Mouse (Mus musculus): ENCODE measurements around the gene Parp16. TPM values are rescaled to one million over a fixed set of nuclear protein-coding genes. Genes with fewer than 3 reads are reported as not detected.

Gene Parp16
- polyA plus RNA-seq, 1 experiment from 2014 or later = 7.5 TPM

Other genes starting within 250 kb of the Parp16 start
- 0.04 and 0.12 TPM in 2 replicates for gene Slc24a1, start 243.7 kb upstream of the Parp16 start, polyA plus RNA-seq (2014; fragmentation: Nextera tagmentation; extraction: Ambion mirVana)
- 58.4 and 69.8 TPM in 2 replicates for gene Ints14, start 234.4 kb upstream of the Parp16 start, polyA plus RNA-seq (2014; fragmentation: Nextera tagmentation; extraction: Ambion mirVana)
- 83.6 and 95.4 TPM in 2 replicates for gene Hacd3, start 173.7 kb upstream of the Parp16 start, polyA plus RNA-seq (2014; fragmentation: Nextera tagmentation; extraction: Ambion mirVana)
- gene Dpp8, start 162.9 kb upstream of the Parp16 start, polyA plus RNA-seq (2014; fragmentation: Nextera tagmentation; extraction: Ambion mirVana) = 30.9 and 36.7 TPM in 2 replicates
- 12.0 and 15.0 TPM in 2 replicates for gene Igdcc4, start 93.9 kb upstream of the Parp16 start, polyA plus RNA-seq (2014; fragmentation: Nextera tagmentation; extraction: Ambion mirVana)
- 4.8 and 5.5 TPM in 2 replicates for gene Igdcc3, start 54.2 kb upstream of the Parp16 start, polyA plus RNA-seq (2014; fragmentation: Nextera tagmentation; extraction: Ambion mirVana)
- 0.07 and 0.12 TPM in 2 replicates for gene Cilp, start 69.8 kb downstream of the Parp16 start, polyA plus RNA-seq (2014; fragmentation: Nextera tagmentation; extraction: Ambion mirVana)
- gene Clpx, start 98.9 kb downstream of the Parp16 start, polyA plus RNA-seq (2014; fragmentation: Nextera tagmentation; extraction: Ambion mirVana) = 49.3 and 54.5 TPM in 2 replicates
- gene Pdcd7, start 150.8 kb downstream of the Parp16 start, polyA plus RNA-seq (2014; fragmentation: Nextera tagmentation; extraction: Ambion mirVana) = 10.5 and 10.6 TPM in 2 replicates
- gene Ubap1l, start 165.7 kb downstream of the Parp16 start, polyA plus RNA-seq (2014; fragmentation: Nextera tagmentation; extraction: Ambion mirVana) = 0.19 and 0.30 TPM in 2 replicates
- gene Kbtbd13, start 196.3 kb downstream of the Parp16 start, polyA plus RNA-seq (2014; fragmentation: Nextera tagmentation; extraction: Ambion mirVana) = 0.43 and 0.81 TPM in 2 replicates
- 1.4 TPM in 2 replicates for gene Rasl12, start 203.2 kb downstream of the Parp16 start, polyA plus RNA-seq (2014; fragmentation: Nextera tagmentation; extraction: Ambion mirVana)
- not detected in 2 replicates for gene Slc51b, start 227.6 kb downstream of the Parp16 start, polyA plus RNA-seq (2014; fragmentation: Nextera tagmentation; extraction: Ambion mirVana)
- gene Mtfmt, start 240.4 kb downstream of the Parp16 start, polyA plus RNA-seq (2014; fragmentation: Nextera tagmentation; extraction: Ambion mirVana) = 20.2 and 20.3 TPM in 2 replicates